Mouse (Mus musculus): ENCODE results near the gene Rasgrp2. TPM values are rescaled to one million over a fixed set of nuclear protein-coding genes. Genes with fewer than 3 reads are reported as not detected.

Gene Rasgrp2
- polyA plus RNA-seq, 2 experiments = 27.5 to 27.6 TPM

DNA sequence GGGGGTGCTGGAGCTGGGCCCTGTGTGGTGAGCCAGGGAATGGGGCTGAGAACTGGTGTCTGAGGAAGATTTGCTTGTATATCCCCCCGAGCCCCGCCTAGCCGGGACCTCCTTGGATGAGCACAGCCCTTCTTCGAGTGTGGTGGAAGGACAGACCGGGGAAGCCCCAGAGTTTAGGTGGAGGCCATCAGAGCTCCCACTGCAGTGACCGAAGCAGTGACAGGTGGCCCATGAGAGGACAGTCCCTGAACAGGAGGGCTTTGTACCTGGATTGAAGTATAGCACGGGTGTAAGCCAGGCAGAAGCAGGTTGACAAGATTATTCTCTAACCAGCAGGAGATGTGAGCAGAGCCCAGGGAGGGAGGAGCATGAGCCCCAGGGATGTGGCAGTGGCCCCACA lies 50.7 kb downstream of the Rasgrp2 start:
- no peak overlapping the region for H3K4me3 ChIP-seq (replicated peaks; ENCODE audit: low read length)
- DNase-seq (ENCODE audit: low spot score) = no peak
- WGBS = 70% methylated on average over 7 of the region's 7 CpGs

DNA sequence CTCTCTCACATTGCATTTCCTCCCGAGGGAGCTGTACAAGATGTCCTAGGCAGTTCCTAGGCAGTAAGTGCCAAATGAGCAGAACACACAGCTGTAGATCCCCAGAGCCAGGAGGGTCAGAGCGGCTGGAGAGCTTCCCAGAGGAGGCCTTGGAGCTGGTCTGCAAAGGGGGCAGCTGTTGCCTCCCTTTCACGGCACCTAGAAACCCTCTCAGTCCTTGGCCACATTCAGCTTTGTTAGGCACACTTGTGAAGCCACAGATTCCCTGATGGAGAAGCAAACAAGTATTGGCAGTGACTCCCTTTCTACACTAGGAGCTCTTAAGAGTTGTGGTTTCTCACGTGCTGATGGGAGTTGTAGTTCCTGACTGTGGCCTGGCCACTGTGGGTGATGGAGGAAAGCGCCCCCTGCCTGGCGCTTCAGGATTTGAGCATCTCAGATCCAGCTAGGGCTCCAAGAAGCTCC lies 52.9 kb downstream of the Rasgrp2 start:
- TF ChIP-seq POLR2A (IDR thresholded peaks at IDR 0.05; ENCODE audit: borderline replicate concordance, extremely low read depth, insufficient read depth, insufficient read length) = no peak
- no peak overlapping the region for H3K4me2 ChIP-seq (replicated peaks; ENCODE audit: low read depth, low read length, severe bottlenecking)
- DNase-seq (ENCODE audit: low spot score) = peak; percentile 85
- peak; percentile 85 for ATAC-seq (ENCODE audit: low FRiP score, low read depth)
- H3K9me3 ChIP-seq (ENCODE audit: control insufficient read depth, low read length) = no peaks in the 10 kb centered on the region
- no peak overlapping the region for H3K9ac ChIP-seq (ENCODE audit: low read depth, low read length, severe bottlenecking)
- H3K27ac ChIP-seq (replicated peaks; ENCODE audit: low read depth, low read length) = no peak overlapping the region
- 20% methylated on average over 6 of the region's 6 CpGs for WGBS
- peaks cover under 1% of the 10 kb centered on the region; the same call in 1 of the 2 replicates for H3K4me1 ChIP-seq (ENCODE audit: control insufficient read depth, insufficient read depth, low read length)
- no peak overlapping the region for H3K4me3 ChIP-seq (replicated peaks; ENCODE audit: low read length)
- no peaks in the 10 kb centered on the region for H3K36me3 ChIP-seq (ENCODE audit: control insufficient read depth, insufficient read depth, low read length)
- no peaks in the 10 kb centered on the region for H3K27me3 ChIP-seq (ENCODE audit: control insufficient read depth, insufficient read depth, low read length)

More for the DNA sequence above, 50.7 kb downstream of the Rasgrp2 start:
- H3K27me3 ChIP-seq (ENCODE audit: control insufficient read depth, insufficient read depth, low read length) = no peaks in the 10 kb centered on the region; the same call in 1 of the 2 replicates
- H3K36me3 ChIP-seq (ENCODE audit: control insufficient read depth, insufficient read depth, low read length) = no peaks in the 10 kb centered on the region
- ATAC-seq (ENCODE audit: low FRiP score, low read depth) = no peak
- H3K9ac ChIP-seq (ENCODE audit: low read depth, low read length, severe bottlenecking) = 0 out of 2 replicates have a peak overlapping the region, but pooled peaks have one; percentile 4
- H3K9me3 ChIP-seq (ENCODE audit: control insufficient read depth, low read length) = no peaks in the 10 kb centered on the region
- H3K27ac ChIP-seq (replicated peaks; ENCODE audit: low read depth, low read length) = no peak overlapping the region
- TF ChIP-seq POLR2A (IDR thresholded peaks at IDR 0.05; ENCODE audit: borderline replicate concordance, extremely low read depth, insufficient read depth, insufficient read length) = no peak
- H3K4me2 ChIP-seq (replicated peaks; ENCODE audit: low read depth, low read length, severe bottlenecking) = no peak overlapping the region
- peaks cover 3% of the 10 kb centered on the region; the same call in 1 of the 2 replicates for H3K4me1 ChIP-seq (ENCODE audit: control insufficient read depth, insufficient read depth, low read length)

DNA sequence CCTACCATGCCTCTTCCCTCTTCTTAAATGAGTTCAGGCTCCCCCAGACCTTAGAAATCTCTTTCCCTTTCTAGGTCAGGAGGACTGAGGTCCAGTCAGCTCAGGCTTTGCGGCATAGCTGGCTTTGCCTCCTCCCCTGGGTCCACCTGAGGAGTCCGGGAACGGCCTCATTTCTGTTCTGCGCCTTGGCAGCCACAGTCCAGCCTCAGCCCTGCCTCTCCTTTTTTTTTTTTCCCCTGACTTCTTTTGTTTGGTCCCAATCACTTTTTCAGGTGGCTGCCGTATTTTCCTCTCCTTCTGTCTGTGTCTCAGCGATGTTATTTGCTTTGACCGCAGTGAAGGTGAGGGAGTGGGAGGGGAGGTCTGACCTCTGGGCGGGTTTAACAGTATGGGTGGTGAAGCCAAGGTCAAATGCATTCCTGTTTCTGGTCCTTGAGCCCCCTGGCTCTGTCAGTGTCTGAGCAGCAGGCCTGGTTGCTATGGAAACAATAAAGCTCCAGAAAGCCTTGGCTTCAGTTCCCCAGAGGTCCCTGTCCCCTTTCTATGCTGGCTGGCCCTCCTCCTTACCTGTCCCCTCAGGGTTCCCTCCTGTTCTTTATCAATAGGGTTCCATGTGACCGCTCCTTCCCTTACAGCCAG lies 53.7 kb downstream of the Rasgrp2 start:
- Histone ChIP-seq H3K9ac (ENCODE audit: low read depth, low read length, severe bottlenecking) (no peak overlapping the region), H3K27me3 (ENCODE audit: control insufficient read depth, insufficient read depth, low read length) (no peaks in the 10 kb centered on the region), H3K9me3 (ENCODE audit: control insufficient read depth, low read length) (no peaks in the 10 kb centered on the region), H3K27ac (replicated peaks; ENCODE audit: low read depth, low read length) (no peak overlapping the region), H3K4me3 (replicated peaks; ENCODE audit: low read length) (no peak overlapping the region), H3K4me1 (ENCODE audit: control insufficient read depth, insufficient read depth, low read length) (no peaks in the 10 kb centered on the region; the same call in 1 of the 2 replicates), H3K36me3 (ENCODE audit: control insufficient read depth, insufficient read depth, low read length) (no peaks in the 10 kb centered on the region), H3K4me2 (replicated peaks; ENCODE audit: low read depth, low read length, severe bottlenecking) (no peak overlapping the region)
- ATAC-seq (ENCODE audit: low FRiP score, low read depth) = no peak
- 54% methylated on average over 9 of the region's 9 CpGs for WGBS
- no peak for TF ChIP-seq POLR2A (IDR thresholded peaks at IDR 0.05; ENCODE audit: borderline replicate concordance, extremely low read depth, insufficient read depth, insufficient read length)
- no peak for DNase-seq (ENCODE audit: low spot score)

DNA sequence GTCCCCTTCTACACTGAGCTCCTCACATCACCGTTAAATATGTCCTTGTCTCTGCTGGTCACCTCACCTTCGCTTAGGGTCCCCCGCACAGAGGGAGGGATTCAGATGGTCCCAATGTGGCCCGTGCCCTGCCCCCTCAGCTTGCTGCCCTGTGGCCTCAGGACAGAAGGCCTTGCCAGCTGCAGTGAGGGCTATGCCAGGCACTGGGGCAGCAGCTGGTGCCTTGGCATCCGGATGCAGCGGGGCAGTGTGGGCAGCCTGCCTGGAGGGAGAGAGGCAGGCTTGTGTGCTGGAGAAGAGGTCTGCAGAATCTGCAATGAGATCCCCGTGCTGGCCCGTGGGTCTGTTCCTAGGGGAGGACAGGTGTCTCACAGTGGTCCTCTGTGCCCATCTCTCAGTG lies 54.2 kb downstream of the Rasgrp2 start:
- ATAC-seq (ENCODE audit: low FRiP score, low read depth) (no peak), DNase-seq (ENCODE audit: low spot score) (no peak)
- Histone ChIP-seq H3K27ac (replicated peaks; ENCODE audit: low read depth, low read length) (no peak overlapping the region), H3K4me3 (replicated peaks; ENCODE audit: low read length) (no peak overlapping the region), H3K4me1 (ENCODE audit: control insufficient read depth, insufficient read depth, low read length) (no peaks in the 10 kb centered on the region; the same call in 1 of the 2 replicates), H3K9me3 (ENCODE audit: control insufficient read depth, low read length) (no peaks in the 10 kb centered on the region), H3K27me3 (ENCODE audit: control insufficient read depth, insufficient read depth, low read length) (no peaks in the 10 kb centered on the region), H3K4me2 (replicated peaks; ENCODE audit: low read depth, low read length, severe bottlenecking) (no peak overlapping the region), H3K9ac (ENCODE audit: low read depth, low read length, severe bottlenecking) (no peak overlapping the region), H3K36me3 (ENCODE audit: control insufficient read depth, insufficient read depth, low read length) (no peaks in the 10 kb centered on the region)
- TF ChIP-seq POLR2A (IDR thresholded peaks at IDR 0.05; ENCODE audit: borderline replicate concordance, extremely low read depth, insufficient read depth, insufficient read length) = no peak
- WGBS = 91% methylated on average over 8 of the region's 8 CpGs

DNA sequence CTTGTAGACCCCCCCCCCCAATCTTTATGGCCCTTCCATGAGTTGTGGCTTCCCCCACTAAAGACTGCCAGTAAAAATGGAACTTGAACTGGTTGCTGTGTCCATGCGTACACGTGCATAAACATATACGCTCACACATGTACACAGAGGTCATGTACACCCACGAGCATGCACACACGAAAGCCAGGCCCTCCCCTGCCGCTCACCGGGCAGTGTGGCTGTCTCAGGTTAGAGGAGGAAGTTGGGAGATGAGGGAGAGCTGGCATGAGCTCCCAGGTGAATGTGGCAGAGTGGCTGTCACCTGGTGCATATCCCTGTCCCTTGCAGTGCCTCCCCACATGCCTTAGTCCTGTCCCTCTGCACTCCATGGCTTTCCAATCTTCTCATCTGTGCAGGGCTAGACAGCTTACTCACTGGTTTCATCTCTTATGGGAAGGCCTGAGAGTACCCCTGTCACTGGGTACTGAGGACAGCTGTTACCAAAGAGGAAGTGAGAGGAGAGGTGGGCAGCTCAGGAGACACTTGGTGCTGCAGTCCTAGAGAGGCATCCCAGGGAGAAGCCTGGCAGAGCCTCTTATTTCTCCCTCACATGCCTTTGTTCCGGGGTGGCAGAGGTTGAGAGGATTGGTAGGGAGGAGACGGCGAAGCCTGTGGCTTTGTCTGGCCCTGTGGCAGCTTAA lies 55.0 kb downstream of the Rasgrp2 start:
- ATAC-seq (ENCODE audit: low FRiP score, low read depth) (no peak), DNase-seq (ENCODE audit: low spot score) (no peak)
- no peaks in the 10 kb centered on the region for H3K27me3 ChIP-seq (ENCODE audit: control insufficient read depth, insufficient read depth, low read length)
- H3K4me1 ChIP-seq (ENCODE audit: control insufficient read depth, insufficient read depth, low read length) = no peaks in the 10 kb centered on the region; the same call in 1 of the 2 replicates
- TF ChIP-seq POLR2A (IDR thresholded peaks at IDR 0.05; ENCODE audit: borderline replicate concordance, extremely low read depth, insufficient read depth, insufficient read length) = no peak
- H3K36me3 ChIP-seq (ENCODE audit: control insufficient read depth, insufficient read depth, low read length) = no peaks in the 10 kb centered on the region
- WGBS = 81% methylated on average over 10 of the region's 10 CpGs
- no peak overlapping the region for H3K4me2 ChIP-seq (replicated peaks; ENCODE audit: low read depth, low read length, severe bottlenecking)
- H3K4me3 ChIP-seq (replicated peaks; ENCODE audit: low read length) = no peak overlapping the region
- H3K9ac ChIP-seq (ENCODE audit: low read depth, low read length, severe bottlenecking) = no peak overlapping the region
- no peaks in the 10 kb centered on the region for H3K9me3 ChIP-seq (ENCODE audit: control insufficient read depth, low read length)
- H3K27ac ChIP-seq (replicated peaks; ENCODE audit: low read depth, low read length) = no peak overlapping the region
